ENCODE assay signal across 20 mouse cellular contexts in genomic region chr19:36637948-36638587, GRCm38 (mm10).
DNase-seq lines count a peak whose midpoint lies in the region; ATAC-seq lines count a peak whose summit lies in the region.
"Had no signal": no experiment of that assay in that cellular context is flagged by ENCODE, and none has a peak within 500 bp of the region (broad histone marks: within the 10 kb centered on the region; RNA-seq: fewer than 3 reads in every experiment).

No protein-coding gene starts in this region.

- H3K9ac ChIP-seq in kidney, embryonic 16.5 days (replicated peaks; ENCODE audit: low read length), result no peak overlapping the region
- no peak overlapping the region for H3K9ac ChIP-seq in midbrain, embryonic 13.5 days (replicated peaks)
- H3K9ac ChIP-seq: embryonic facial prominence, embryonic 13.5 days; hindbrain, embryonic 13.5 days had no signal

- H3K27ac ChIP-seq in kidney, embryonic 16.5 days (ENCODE audit: low read length), result no peak overlapping the region
- H3K27ac ChIP-seq in midbrain, embryonic 13.5 days, result no peak overlapping the region
- H3K27ac ChIP-seq: embryonic facial prominence, embryonic 13.5 days; hindbrain, embryonic 13.5 days had no signal

- no peak overlapping the region for H3K4me3 ChIP-seq in kidney, embryonic 16.5 days (ENCODE audit: low read length)
- H3K4me3 ChIP-seq in midbrain, embryonic 13.5 days (replicated peaks), result no peak overlapping the region
- H3K4me3 ChIP-seq: embryonic facial prominence, embryonic 13.5 days; hindbrain, embryonic 13.5 days had no signal

- no peaks in the 10 kb centered on the region for H3K36me3 ChIP-seq in kidney, embryonic 16.5 days (ENCODE audit: insufficient read depth, low read length)
- no peaks in the 10 kb centered on the region for H3K36me3 ChIP-seq in midbrain, embryonic 13.5 days
- H3K36me3 ChIP-seq: embryonic facial prominence, embryonic 13.5 days; hindbrain, embryonic 13.5 days had no signal

- H3K27me3 ChIP-seq in kidney, embryonic 16.5 days (ENCODE audit: insufficient read depth, low read length), result no peaks in the 10 kb centered on the region
- H3K27me3 ChIP-seq in midbrain, embryonic 13.5 days, result peaks cover 2% of the 10 kb centered on the region; the same call in 1 of the 2 replicates
- H3K27me3 ChIP-seq: embryonic facial prominence, embryonic 13.5 days; hindbrain, embryonic 13.5 days had no signal

- 68% methylated on average over 7 of the region's 7 CpGs for WGBS in kidney, embryonic 16.5 days
- 60% methylated on average over 7 of the region's 7 CpGs for WGBS in midbrain, embryonic 13.5 days

- peaks cover 3% of the 10 kb centered on the region; the same call in 1 of the 2 replicates for H3K9me3 ChIP-seq in kidney, embryonic 16.5 days (ENCODE audit: low read length)
- H3K9me3 ChIP-seq in midbrain, embryonic 13.5 days, result peaks cover 3% of the 10 kb centered on the region; the same call in 1 of the 2 replicates

- no peaks in the 10 kb centered on the region; the same call in 1 of the 2 replicates for H3K4me1 ChIP-seq in kidney, embryonic 16.5 days (ENCODE audit: insufficient read depth, low read length)
- H3K4me1 ChIP-seq in midbrain, embryonic 13.5 days (replicated peaks), result 0 out of 2 replicates have a peak, but pooled peaks cover 3% of the 10 kb centered on the region
- H3K4me1 ChIP-seq: hindbrain, embryonic 13.5 days had no signal

- H3K4me2 ChIP-seq in kidney, embryonic 16.5 days (replicated peaks; ENCODE audit: low read depth, low read length), result no peak overlapping the region
- no peak overlapping the region for H3K4me2 ChIP-seq in midbrain, embryonic 13.5 days (replicated peaks)
- H3K4me2 ChIP-seq: embryonic facial prominence, embryonic 13.5 days; hindbrain, embryonic 13.5 days had no signal

- no peak for DNase-seq in kidney, postnatal 4 days
- peak; percentile 40 for DNase-seq in retina, adult 2 months (ENCODE audit: low read depth, low spot score)
- no peak for DNase-seq in retina, embryonic 14.5 days (ENCODE audit: low spot score)
- DNase-seq in layer of hippocampus, postnatal 10 days (ENCODE audit: low spot score in 2 of 2), result no peak
- DNase-seq in lung, adult 18-20 months, result no peak
- DNase-seq: adrenal gland, postnatal 14 days; cerebellum, adult 11-12 months; cerebellum, postnatal 36 days; layer of hippocampus, postnatal 36 days; left cerebral cortex, postnatal 4 days; lung, adult 2 months; lung, postnatal 4 days; right cerebral cortex, postnatal 4 days; thymus, adult 18-20 months had no signal

- ATAC-seq in kidney, embryonic 16.5 days (ENCODE audit: low FRiP score, low TSS enrichment), result peak; percentile 31; the same call in 1 of the 2 replicates
- 0 out of 2 replicates have a peak, but pooled peaks have one; percentile 27 for ATAC-seq in midbrain, embryonic 13.5 days
- ATAC-seq: activated CD4-positive, CD25-positive, alpha-beta regulatory T cell, adult 4 months; forebrain, embryonic 16.5 days had no signal
